In genomic region chr12:80792867-80793266, GRCm38 (mm10) we compare ENCODE assay signal across 8 mouse cellular contexts. TPM values are rescaled to one million over a fixed set of nuclear protein-coding genes. Genes with fewer than 3 reads are reported as not detected.
DNase-seq lines count a peak whose midpoint lies in the region; ATAC-seq lines count a peak whose summit lies in the region.

No protein-coding gene starts in this region.

- no peaks in the 10 kb centered on the region for H3K36me3 ChIP-seq in kidney, embryonic 14.5 days (ENCODE audit: control insufficient read depth, insufficient read depth, low read length)
- H3K36me3 ChIP-seq in midbrain, embryonic 14.5 days (ENCODE audit: control insufficient read depth, insufficient read depth, low read length), result no peaks in the 10 kb centered on the region

- no peak overlapping the region for H3K4me2 ChIP-seq in kidney, embryonic 14.5 days (replicated peaks; ENCODE audit: low read depth, low read length)
- no peak overlapping the region for H3K4me2 ChIP-seq in midbrain, embryonic 14.5 days (ENCODE audit: low read length)

- no peak for ATAC-seq in kidney, embryonic 14.5 days (ENCODE audit: low FRiP score, low TSS enrichment)
- ATAC-seq in monocyte, adult 5-6 weeks (replicated peaks; ENCODE audit: insufficient number of reproducible peaks, low FRiP score, low TSS enrichment, poor library complexity, severe bottlenecking), result peak; percentile 69
- no peak for ATAC-seq in midbrain, embryonic 14.5 days (ENCODE audit: low FRiP score, low TSS enrichment)

- no peaks in the 10 kb centered on the region for H3K27me3 ChIP-seq in kidney, embryonic 14.5 days (ENCODE audit: control insufficient read depth, insufficient read depth, low read length)
- H3K27me3 ChIP-seq in midbrain, embryonic 14.5 days (ENCODE audit: control insufficient read depth, insufficient read depth, low read length), result no peaks in the 10 kb centered on the region

- H3K4me1 ChIP-seq in kidney, embryonic 14.5 days (ENCODE audit: control insufficient read depth, insufficient read depth, low read length), result peaks cover 12% of the 10 kb centered on the region; the same call in 1 of the 2 replicates
- H3K4me1 ChIP-seq in midbrain, embryonic 14.5 days (ENCODE audit: control insufficient read depth, insufficient read depth, low read length), result peaks cover 18% of the 10 kb centered on the region

- no peak overlapping the region for H3K9ac ChIP-seq in kidney, embryonic 14.5 days (ENCODE audit: low read depth, low read length)
- H3K9ac ChIP-seq in midbrain, embryonic 14.5 days (replicated peaks; ENCODE audit: low read length), result no peak overlapping the region

- 67% methylated on average over 5 of the region's 5 CpGs for WGBS in kidney, embryonic 14.5 days
- 82% methylated on average over 5 of the region's 5 CpGs for WGBS in midbrain, embryonic 14.5 days

- DNase-seq in kidney, adult 11 months, result peak; percentile 64
- DNase-seq in cerebellum, adult 8-10 months, result peak; percentile 58
- DNase-seq in kidney, adult 8-10 months, result peak; percentile 60 to 75
- DNase-seq in urinary bladder, adult 18-20 months (ENCODE audit: low spot score in 2 of 2), result no peak
- DNase-seq in frontal cortex, adult 2 months (ENCODE audit: extremely low spot score in 1 of 2, low spot score in 1 of 2), result no peak
- no peak for DNase-seq in midbrain, embryonic 14.5 days

- no peak overlapping the region for H3K4me3 ChIP-seq in kidney, embryonic 14.5 days (ENCODE audit: low read length)
- H3K4me3 ChIP-seq in midbrain, embryonic 14.5 days (replicated peaks; ENCODE audit: low read depth, low read length), result no peak overlapping the region

- H3K9me3 ChIP-seq in kidney, embryonic 14.5 days (ENCODE audit: control insufficient read depth, low read length), result no peaks in the 10 kb centered on the region
- no peaks in the 10 kb centered on the region for H3K9me3 ChIP-seq in midbrain, embryonic 14.5 days (ENCODE audit: control insufficient read depth, low read length)

- H3K27ac ChIP-seq in kidney, embryonic 14.5 days (ENCODE audit: low read depth, low read length), result no peak overlapping the region
- no peak overlapping the region for H3K27ac ChIP-seq in midbrain, embryonic 14.5 days (replicated peaks; ENCODE audit: low read depth, low read length)

RNA-seq across cellular contexts. Expression of gene Susd6, which starts 2.6 kb away (rescaled TPM):
- 7.5 and 15.6 TPM in 2 replicates for polyA plus RNA-seq in kidney, embryonic 14.5 days (2014; fragmentation: Nextera tagmentation; extraction: Ambion mirVana)
- total RNA-seq in monocyte, adult 5-6 weeks (2017), result 49.0 to 81.1 TPM (median 52.5 TPM) in 3 replicates
- polyA plus RNA-seq in frontal cortex, adult 2 months (2012; rRNA removed), result 20.7 and 22.9 TPM in 2 replicates
- 8.8 and 14.3 TPM in 2 replicates for polyA plus RNA-seq in midbrain, embryonic 14.5 days (2014; fragmentation: Nextera tagmentation; extraction: Ambion mirVana)

RNA-seq across cellular contexts. Expression of gene Ccdc177, which starts 32.4 kb away (rescaled TPM):
- polyA plus RNA-seq in kidney, embryonic 14.5 days (2014; fragmentation: Nextera tagmentation; extraction: Ambion mirVana), result 0.19 and 0.24 TPM in 2 replicates
- not detected in 3 replicates for total RNA-seq in monocyte, adult 5-6 weeks (2017)
- 5.3 and 6.3 TPM in 2 replicates for polyA plus RNA-seq in frontal cortex, adult 2 months (2012; rRNA removed)
- polyA plus RNA-seq in midbrain, embryonic 14.5 days (2014; fragmentation: Nextera tagmentation; extraction: Ambion mirVana), result 8.5 and 8.8 TPM in 2 replicates

Comparison
In these comparisons a context has a peak if more than half of its experiments do, and no peak if none do; other contexts are left out.
1. DNase-seq: peak in kidney, adult 11 months (single experiment), cerebellum, adult 8-10 months (single experiment) and kidney, adult 8-10 months (2 of 2); none in urinary bladder, adult 18-20 months (0 of 2), frontal cortex, adult 2 months (0 of 2) and midbrain, embryonic 14.5 days (single experiment).